Mouse (Mus musculus) heart, adult 8-10 months (tissue): Measurements from ENCODE around the gene Vps37c. TPM values are rescaled to one million over a fixed set of nuclear protein-coding genes. Genes with fewer than 3 reads are reported as not detected.

Experiments used
- total RNA-seq, 4 experiments: library from RNA; stranded (reverse); gene quantifications; 2 replicates each; pipeline ENCODE4 v1.2.4; 2022

The Vps37c gene
- total RNA-seq, 4 experiments from 2014 or later = 21.0 to 25.1 (median 23.0) TPM

Other genes with a start within 250 kb of the Vps37c start
- 1 to 10 TPM in 2 of 4 experiments, under 1 TPM in 2; 0.38 to 6.4 (median 1.9) TPM for gene Lrrc10b, start 231.3 kb upstream of the Vps37c start, total RNA-seq
- under 1 TPM in 3 of 4 experiments, not detected in 1; 0.22 to 0.38 (median 0.28) TPM for gene Ppp1r32, start 205.8 kb upstream of the Vps37c start, total RNA-seq
- gene Cpsf7, start 163.5 kb upstream of the Vps37c start, total RNA-seq = 10 to 100 TPM; 19.5 to 23.3 (median 21.8) TPM
- 10 to 100 TPM; 70.8 to 93.2 (median 82.9) TPM for gene Sdhaf2, start 162.6 kb upstream of the Vps37c start, total RNA-seq
- gene Tmem216, start 132.5 kb upstream of the Vps37c start, total RNA-seq = 1 to 10 TPM; 4.1 to 8.3 (median 5.7) TPM
- 10 to 100 TPM; 11.1 to 12.9 (median 12.0) TPM for gene Cyb561a3, start 111.6 kb upstream of the Vps37c start, total RNA-seq
- gene Tmem138, start 111.4 kb upstream of the Vps37c start, total RNA-seq = 1 to 10 TPM; 1.6 to 4.0 (median 2.3) TPM
- 100 to 1,000 TPM; 132 to 146 (median 139) TPM for gene Ddb1, start 83.4 kb upstream of the Vps37c start, total RNA-seq
- 10 to 100 TPM in 2 of 4 experiments, 1 to 10 TPM in 2; 9.4 to 11.3 (median 10.2) TPM for gene Tkfc, start 83.1 kb upstream of the Vps37c start, total RNA-seq
- not detected for gene Vwce, start 54.5 kb upstream of the Vps37c start, total RNA-seq
- gene Pga5, start 10.7 kb upstream of the Vps37c start, total RNA-seq = not detected
- gene Cd5, start 50.3 kb downstream of the Vps37c start, total RNA-seq = under 1 TPM; 0.16 to 0.26 (median 0.21) TPM
- gene Cd6, start 141.3 kb downstream of the Vps37c start, total RNA-seq = under 1 TPM in 1 of 4 experiments, not detected in 3; 0.37 TPM
- 1 to 10 TPM; 1.7 to 2.7 (median 2.1) TPM for gene Slc15a3, start 151.0 kb downstream of the Vps37c start, total RNA-seq
- gene Tmem132a, start 181.2 kb downstream of the Vps37c start, total RNA-seq = 10 to 100 TPM in 3 of 4 experiments, 1 to 10 TPM in 1; 9.2 to 11.3 (median 10.9) TPM
- gene Tmem109, start 193.3 kb downstream of the Vps37c start, total RNA-seq = 100 to 1,000 TPM; 103 to 117 (median 104) TPM
- gene Prpf19, start 206.5 kb downstream of the Vps37c start, total RNA-seq = 100 to 1,000 TPM; 259 to 280 (median 264) TPM
- gene Zp1, start 231.9 kb downstream of the Vps37c start, total RNA-seq = not detected
- under 1 TPM in 1 of 4 experiments, not detected in 3; 0.19 TPM for gene Ptgdr2, start 248.4 kb downstream of the Vps37c start, total RNA-seq